Mouse (Mus musculus): Measurements from ENCODE around the gene Olfr690. TPM values are rescaled to one million over a fixed set of nuclear protein-coding genes. Genes with fewer than 3 reads are reported as not detected.

Olfr690 gene
- not detected in 2 replicates for polyA plus RNA-seq (2015; fragmentation: Nextera tagmentation; extraction: Ambion mirVana)

GRCm38 (mm10) chr7:105334004-105334403 is at the start of gene Olfr690:
Gene Olfr690 (minus strand): TSS chr7:105334104.

GRCm38 (mm10) chr7:105374866-105375265 is 41.0 kb upstream of the Olfr690 start, which contains the start of gene Gm5901:
Gene Gm5901 (plus strand): TSS chr7:105375038.

GRCm38 (mm10) chr7:105367930-105368329 is 34.0 kb upstream of the Olfr690 start, which contains the start of gene Olfr692:
Gene Olfr692 (plus strand): TSS chr7:105368230.

GRCm38 (mm10) chr7:105342170-105342569 is 8.3 kb upstream of the Olfr690 start, which contains the start of gene Olfr691:
Gene Olfr691 (minus strand): TSS chr7:105342270.

GRCm38 (mm10) chr7:105310865-105311264 is 23.0 kb downstream of the Olfr690 start, which contains the start of gene Olfr689:
Gene Olfr689 (plus strand): TSS chr7:105311165.

GRCm38 (mm10) chr7:105287795-105288194 is 46.1 kb downstream of the Olfr690 start, which contains the start of gene Olfr688:
Gene Olfr688 (plus strand): TSS chr7:105288095.

Other genes with a start within 250 kb of the Olfr690 start
- not detected in 2 replicates for gene Olfr680-ps1, start 241.3 kb downstream of the Olfr690 start, polyA plus RNA-seq (2015; fragmentation: Nextera tagmentation; extraction: Ambion mirVana)
- gene Olfr681, start 217.3 kb downstream of the Olfr690 start, polyA plus RNA-seq (2015; fragmentation: Nextera tagmentation; extraction: Ambion mirVana), result not detected in 2 replicates
- gene Olfr683, start 187.1 kb downstream of the Olfr690 start, polyA plus RNA-seq (2015; fragmentation: Nextera tagmentation; extraction: Ambion mirVana), result not detected in 2 replicates
- gene Olfr684, start 170.5 kb downstream of the Olfr690 start, polyA plus RNA-seq (2015; fragmentation: Nextera tagmentation; extraction: Ambion mirVana), result not detected in 2 replicates
- not detected in 2 replicates for gene Olfr685, start 148.1 kb downstream of the Olfr690 start, polyA plus RNA-seq (2015; fragmentation: Nextera tagmentation; extraction: Ambion mirVana)
- gene Olfr686, start 126.6 kb downstream of the Olfr690 start, polyA plus RNA-seq (2015; fragmentation: Nextera tagmentation; extraction: Ambion mirVana), result not detected in 2 replicates
- not detected in 2 replicates for gene Olfr688, start 46.0 kb downstream of the Olfr690 start, polyA plus RNA-seq (2015; fragmentation: Nextera tagmentation; extraction: Ambion mirVana)
- not detected in 2 replicates for gene Olfr689, start 22.9 kb downstream of the Olfr690 start, polyA plus RNA-seq (2015; fragmentation: Nextera tagmentation; extraction: Ambion mirVana)
- not detected in 2 replicates for gene Olfr691, start 8.2 kb upstream of the Olfr690 start, polyA plus RNA-seq (2015; fragmentation: Nextera tagmentation; extraction: Ambion mirVana)
- gene Olfr692, start 34.1 kb upstream of the Olfr690 start, polyA plus RNA-seq (2015; fragmentation: Nextera tagmentation; extraction: Ambion mirVana), result not detected in 2 replicates
- gene Gm5901, start 40.9 kb upstream of the Olfr690 start, polyA plus RNA-seq (2015; fragmentation: Nextera tagmentation; extraction: Ambion mirVana), result not detected in 2 replicates
- gene Fam160a2, start 66.0 kb upstream of the Olfr690 start, polyA plus RNA-seq (2015; fragmentation: Nextera tagmentation; extraction: Ambion mirVana), result 24.4 and 25.0 TPM in 2 replicates
- 0.07 TPM in 1 of 2 replicates, not detected in the other for gene Cnga4, start 70.5 kb upstream of the Olfr690 start, polyA plus RNA-seq (2015; fragmentation: Nextera tagmentation; extraction: Ambion mirVana)
- not detected in 2 replicates for gene Cckbr, start 91.6 kb upstream of the Olfr690 start, polyA plus RNA-seq (2015; fragmentation: Nextera tagmentation; extraction: Ambion mirVana)
- 609 and 647 TPM in 2 replicates for gene Cavin3, start 148.2 kb upstream of the Olfr690 start, polyA plus RNA-seq (2015; fragmentation: Nextera tagmentation; extraction: Ambion mirVana)
- gene Smpd1, start 220.3 kb upstream of the Olfr690 start, polyA plus RNA-seq (2015; fragmentation: Nextera tagmentation; extraction: Ambion mirVana), result 28.9 and 31.0 TPM in 2 replicates
- 20.1 and 20.4 TPM in 2 replicates for gene Apbb1, start 247.5 kb upstream of the Olfr690 start, polyA plus RNA-seq (2015; fragmentation: Nextera tagmentation; extraction: Ambion mirVana)